Mouse (Mus musculus) embryo, embryonic 9.5 days (tissue): ENCODE measurements around the gene Gm4177.
"Not testable (repeated sequence)": the region's sequence is repeated elsewhere in the genome, so short reads cannot be mapped to it uniquely, and the experiment has no call there.

Source experiments
- DNase-seq: peaks from one replicate; pipeline ENCODE4 v3.0.0-alpha.2; 2017; ENCODE audit errors: extremely low spot score

The Gm4177 gene

DNA sequence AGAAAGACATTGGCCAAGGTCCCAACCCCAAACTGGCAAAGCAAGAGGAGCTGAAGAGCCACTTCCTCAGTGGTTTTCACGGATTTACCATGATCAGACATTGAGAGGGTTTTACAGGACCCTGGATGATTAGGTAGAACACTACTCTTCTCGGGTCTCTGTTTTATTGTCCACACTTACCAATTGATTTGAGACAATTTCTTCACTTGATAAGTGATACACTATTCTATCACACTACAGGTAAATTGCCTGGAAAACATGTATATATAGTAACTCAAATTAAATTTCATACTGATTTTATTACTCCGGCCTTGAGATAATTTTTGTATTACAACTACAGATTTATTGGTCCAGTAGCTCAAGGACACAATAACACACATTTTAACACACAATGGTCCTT, at the start of gene Gm4177:
Gene Gm4177, minus strand, starts transcription at position 101 of the 400 bp plus-strand sequence.
- DNase-seq: not testable (repeated sequence)

DNA sequence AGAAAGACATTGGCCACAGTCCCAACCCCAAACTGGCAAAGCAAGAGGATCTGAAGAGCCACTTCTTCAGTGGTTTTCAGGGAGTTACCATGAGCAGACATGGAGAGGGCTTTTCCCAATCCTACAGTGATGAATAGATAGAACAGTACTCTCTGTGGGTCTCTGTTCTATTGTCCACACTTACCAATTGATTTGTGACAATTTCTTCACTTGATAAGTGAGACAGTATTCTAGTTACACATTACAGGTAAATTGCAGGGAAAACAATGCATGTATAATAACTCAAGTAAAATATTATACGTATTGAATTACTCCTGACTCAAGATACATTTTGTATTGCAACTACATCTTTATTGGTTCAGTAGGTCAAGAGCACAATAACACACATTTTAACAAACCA, 47.6 kb upstream of the Gm4177 start, which contains the start of gene Gm5725:
Gene Gm5725, minus strand, starts transcription at position 101 of the 400 bp plus-strand sequence.
- not testable (repeated sequence) for DNase-seq

DNA sequence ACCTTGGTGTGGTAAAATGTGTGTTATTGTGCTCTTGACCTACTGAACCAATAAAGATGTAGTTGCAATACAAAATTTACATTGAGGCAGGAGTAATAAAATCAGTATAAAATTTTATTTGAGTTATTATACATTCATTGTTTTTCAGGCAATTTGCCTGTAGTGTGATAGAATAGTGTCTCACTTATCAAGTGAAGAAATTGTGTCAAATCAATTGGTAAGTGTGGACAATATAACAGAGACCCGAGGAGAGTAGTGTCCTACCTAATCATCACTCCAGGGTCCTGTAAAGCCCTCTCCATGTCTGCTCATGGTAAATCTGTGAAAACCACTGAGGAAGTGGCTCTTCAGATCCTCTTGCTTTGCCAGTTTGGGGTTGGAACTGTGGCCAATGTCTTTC, 35.5 kb upstream of the Gm4177 start, which contains the start of gene Vmn1r135:
Gene Vmn1r135, plus strand, starts transcription at position 301 of the 400 bp plus-strand sequence.
- not testable (repeated sequence) for DNase-seq

DNA sequence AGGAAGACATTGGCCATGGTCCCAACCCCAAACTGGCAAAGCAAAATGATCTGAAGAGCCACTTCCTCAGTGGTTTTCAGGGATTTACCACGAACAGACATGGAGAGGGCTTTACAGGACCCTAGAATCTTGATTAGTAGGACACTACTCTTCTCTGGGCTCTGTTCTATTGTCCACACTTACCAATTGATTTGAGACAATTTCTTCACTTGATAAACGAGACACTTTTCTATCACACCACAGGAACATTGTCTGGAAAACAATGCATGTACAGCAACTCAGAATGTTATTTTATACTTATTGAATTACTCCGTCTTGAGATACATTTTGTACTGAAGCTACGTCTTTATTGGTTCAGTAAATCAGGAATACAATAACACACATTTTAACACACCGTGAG, 35.2 kb downstream of the Gm4177 start, which contains the start of gene Gm4175:
Gene Gm4175, minus strand, starts transcription at position 101 of the 400 bp plus-strand sequence.
- DNase-seq: not testable (repeated sequence)
